Mouse (Mus musculus): ENCODE results near the gene Casq1. TPM values are rescaled to one million over a fixed set of nuclear protein-coding genes. Genes with fewer than 3 reads are reported as not detected.

Casq1 gene
- total RNA-seq, 4 experiments from 2014 or later: 0.79 to 3.1 (median 2.0) TPM

GRCm38 (mm10) chr1:172206141-172206917 lies 13.3 kb downstream of the Casq1 start, which contains the start of gene Pea15a:
Gene Pea15a, minus strand, starts transcription at chr1:172206804.
- peak; percentile 64 to 85 for DNase-seq (ENCODE audit: low spot score in 2 of 2)

GRCm38 (mm10) chr1:172205741-172206087 lies 14.0 kb downstream of the Casq1 start:
- DNase-seq (ENCODE audit: low spot score in 2 of 2): peak in 1 of 2 experiments; percentile 58

- DNase-seq (ENCODE audit: low spot score in 2 of 2): no peak
These were observed 14.6 kb downstream of the Casq1 start for GRCm38 (mm10) chr1:172204814-172205740.

GRCm38 (mm10) chr1:172204033-172204813 lies 15.4 kb downstream of the Casq1 start:
- no peak for DNase-seq (ENCODE audit: low spot score in 2 of 2)

GRCm38 (mm10) chr1:172203566-172203965 lies 16.1 kb downstream of the Casq1 start:
- DNase-seq (ENCODE audit: low spot score in 2 of 2): no peak

GRCm38 (mm10) chr1:172202894-172203522 lies 16.7 kb downstream of the Casq1 start:
- peak in 1 of 2 experiments; percentile 42 for DNase-seq (ENCODE audit: low spot score in 2 of 2)

- DNase-seq (ENCODE audit: low spot score in 2 of 2): peak in 1 of 2 experiments; percentile 19
These were observed 17.4 kb downstream of the Casq1 start for GRCm38 (mm10) chr1:172201967-172202880.

GRCm38 (mm10) chr1:172200871-172201447 lies 18.7 kb downstream of the Casq1 start:
- peak; percentile 50 to 80 for DNase-seq (ENCODE audit: low spot score in 2 of 2)

GRCm38 (mm10) chr1:172200161-172200560 lies 19.5 kb downstream of the Casq1 start:
- no peak for DNase-seq (ENCODE audit: low spot score in 2 of 2)

- DNase-seq (ENCODE audit: low spot score in 2 of 2): peak in 1 of 2 experiments; percentile 4
These were observed 20.7 kb downstream of the Casq1 start for GRCm38 (mm10) chr1:172198996-172199395.

GRCm38 (mm10) chr1:172198316-172198715 lies 21.4 kb downstream of the Casq1 start:
- no peak for DNase-seq (ENCODE audit: low spot score in 2 of 2)

- DNase-seq (ENCODE audit: low spot score in 2 of 2): no peak
These were observed 21.8 kb downstream of the Casq1 start for GRCm38 (mm10) chr1:172197851-172198250.

GRCm38 (mm10) chr1:172197146-172197545 lies 22.5 kb downstream of the Casq1 start:
- DNase-seq (ENCODE audit: low spot score in 2 of 2): no peak

- no peak for DNase-seq (ENCODE audit: low spot score in 2 of 2)
These were observed 25.2 kb downstream of the Casq1 start for GRCm38 (mm10) chr1:172194435-172194834.

- DNase-seq (ENCODE audit: low spot score in 2 of 2): no peak
These were observed 27.5 kb downstream of the Casq1 start for GRCm38 (mm10) chr1:172192217-172192616.

GRCm38 (mm10) chr1:172191578-172191977 lies 28.1 kb downstream of the Casq1 start:
- no peak for DNase-seq (ENCODE audit: low spot score in 2 of 2)

- DNase-seq (ENCODE audit: low spot score in 2 of 2): no peak
These were observed 30.8 kb downstream of the Casq1 start for GRCm38 (mm10) chr1:172188891-172189290.

GRCm38 (mm10) chr1:172186401-172187289 lies 33.0 kb downstream of the Casq1 start:
- no peak for DNase-seq (ENCODE audit: low spot score in 2 of 2)

Measured in left cerebral cortex, adult 8-10 months (tissue).